In genomic region chr1:107638459-107638858, GRCm38 (mm10) we compare ENCODE assay signal across 17 mouse cellular contexts. TPM values are rescaled to one million over a fixed set of nuclear protein-coding genes. Genes with fewer than 3 reads are reported as not detected.
"Had no signal": no experiment of that assay in that cellular context is flagged by ENCODE, and none has a peak within 500 bp of the region (broad histone marks: within the 10 kb centered on the region; RNA-seq: fewer than 3 reads in every experiment).

No protein-coding gene starts in this region.

- H3K36me3 ChIP-seq: neural tube, embryonic 13.5 days; neural tube, embryonic 15.5 days; stomach, embryonic 15.5 days had no signal

- H3K4me2 ChIP-seq: neural tube, embryonic 13.5 days; neural tube, embryonic 15.5 days; stomach, embryonic 15.5 days had no signal

- H3K9me3 ChIP-seq: neural tube, embryonic 13.5 days; neural tube, embryonic 15.5 days; stomach, embryonic 15.5 days had no signal

- H3K27ac ChIP-seq: neural tube, embryonic 13.5 days; neural tube, embryonic 15.5 days; stomach, embryonic 15.5 days; stomach, postnatal 0 days had no signal

- H3K27me3 ChIP-seq: neural tube, embryonic 13.5 days; neural tube, embryonic 15.5 days; stomach, embryonic 15.5 days had no signal

- H3K4me3 ChIP-seq: neural tube, embryonic 13.5 days; neural tube, embryonic 15.5 days; stomach, embryonic 15.5 days had no signal

- H3K4me1 ChIP-seq: neural tube, embryonic 13.5 days; neural tube, embryonic 15.5 days; stomach, embryonic 15.5 days had no signal

- H3K9ac ChIP-seq: neural tube, embryonic 13.5 days; neural tube, embryonic 15.5 days; stomach, embryonic 15.5 days had no signal

- DNase-seq: retina, postnatal 1 day; right cerebral cortex, adult 18-20 months; right cerebral cortex, postnatal 14 days; right cerebral cortex, postnatal 25 days; right cerebral cortex, postnatal 4 days; spleen, adult 18-20 months; thymus, adult 18-20 months; thymus, adult 2 months; thymus, postnatal 14 days; thymus, postnatal 25 days; thymus, postnatal 36 days; thymus, postnatal 4 days had no signal

RNA-seq across cellular contexts. Expression of gene Serpinb8, which starts 48.7 kb away (rescaled TPM):
- polyA plus RNA-seq: neural tube, embryonic 14.5 days had no signal
